Mouse (Mus musculus) heart, embryonic 12.5 days (tissue): Measurements from ENCODE around the gene Psmd12. TPM values are rescaled to one million over a fixed set of nuclear protein-coding genes. Genes with fewer than 3 reads are reported as not detected.

Source experiments
- ATAC-seq: fragments of 200-750 bp; cut with Nextera tagmentation; 2 replicates; pipeline ENCODE4 v1.8.0; 2017; ENCODE audit warnings: moderate TSS enrichment, moderate library complexity; ENCODE audit not compliant: insufficient number of reproducible peaks, low FRiP score
- H3K27ac ChIP-seq: fragments of 300-500 bp; sonication (generic); 2 replicates; pipeline ENCODE4 v1.5.1; 2016; ENCODE audit warnings: mild to moderate bottlenecking, moderate library complexity; ENCODE audit not compliant: poor library complexity, severe bottlenecking
- H3K27me3 ChIP-seq: fragments of 300-500 bp; sonication (generic); replicated peaks from 2 replicates; pipeline ENCODE4 v1.6.1; 2016; ENCODE audit warnings: mild to moderate bottlenecking, moderate library complexity
- H3K36me3 ChIP-seq: fragments of 300-500 bp; sonication (generic); 2 replicates; pipeline ENCODE4 v1.6.1; 2016; ENCODE audit warnings: mild to moderate bottlenecking, moderate library complexity
- H3K4me1 ChIP-seq: fragments of 300-500 bp; sonication (generic); replicated peaks from 2 replicates; pipeline ENCODE4 v1.6.1; 2016; ENCODE audit warnings: mild to moderate bottlenecking
- H3K4me2 ChIP-seq: fragments of 300-500 bp; sonication (generic); 2 replicates; pipeline ENCODE4 v1.6.1; 2016; ENCODE audit warnings: mild to moderate bottlenecking, moderate library complexity
- H3K4me3 ChIP-seq: fragments of 300-500 bp; sonication (generic); 2 replicates; pipeline ENCODE4 v1.5.1; 2016; ENCODE audit warnings: mild to moderate bottlenecking
- H3K9ac ChIP-seq: fragments of 300-500 bp; sonication (generic); 2 replicates; pipeline ENCODE4 v1.6.1; 2016; ENCODE audit warnings: mild to moderate bottlenecking, moderate library complexity
- H3K9me3 ChIP-seq: fragments of 300-500 bp; sonication (generic); replicated peaks from 2 replicates; pipeline ENCODE4 v1.6.1; 2016; ENCODE audit warnings: mild to moderate bottlenecking, moderate library complexity
- WGBS: fragments of 180-500 bp; shearing (Covaris S2); methylation state at CpG from one replicate; pipeline ENCODE4 v1.1.7; 2016; 5-methylcytosine and 5-hydroxymethylcytosine counted together
- polyA plus RNA-seq: library from polyadenylated mRNA; unstranded; fragments of >200 nt; fragmentation: Nextera tagmentation; extraction: Ambion mirVana; gene quantifications from 2 replicates; pipeline ENCODE4 v1.2.1, GENCODE M21; 2016

The Psmd12 gene
- polyA plus RNA-seq, 1 experiment from 2014 or later = 156 TPM

- Histone ChIP-seq H3K9ac (no peak overlapping the region), H3K9me3 (no peaks in the 10 kb centered on the region), H3K4me1 (peaks cover 51% of the 10 kb centered on the region), H3K4me2 (no peak overlapping the region), H3K27ac (no peak overlapping the region), H3K4me3 (no peak overlapping the region), H3K36me3 (no peaks in the 10 kb centered on the region), H3K27me3 (no peaks in the 10 kb centered on the region)
- WGBS = 79% methylated on average over 9 of the region's 9 CpGs
- no peak for ATAC-seq
These were observed 31.4 kb upstream of the Psmd12 start for GRCm38 (mm10) chr11:107447915-107448314.

- Histone ChIP-seq H3K27ac (no peak overlapping the region), H3K4me2 (no peak overlapping the region), H3K9ac (no peak overlapping the region)
These were observed 29.9 kb upstream of the Psmd12 start for GRCm38 (mm10) chr11:107449169-107449910.

GRCm38 (mm10) chr11:107450097-107450496, 29.2 kb upstream of the Psmd12 start:
- no peak for ATAC-seq
- Histone ChIP-seq H3K9me3 (no peaks in the 10 kb centered on the region), H3K27ac (no peak overlapping the region), H3K4me3 (no peak overlapping the region), H3K4me1 (peaks cover 57% of the 10 kb centered on the region), H3K9ac (no peak overlapping the region), H3K4me2 (no peak overlapping the region), H3K36me3 (no peaks in the 10 kb centered on the region), H3K27me3 (no peaks in the 10 kb centered on the region)
- WGBS = 74% methylated on average over 6 of the region's 6 CpGs

More at GRCm38 (mm10) chr11:107449169-107449910, 29.9 kb upstream of the Psmd12 start:
- Histone ChIP-seq H3K9me3 (no peaks in the 10 kb centered on the region), H3K36me3 (no peaks in the 10 kb centered on the region), H3K4me3 (no peak overlapping the region), H3K4me1 (peaks cover 51% of the 10 kb centered on the region), H3K27me3 (no peaks in the 10 kb centered on the region)
- 70% methylated on average over 17 of the region's 17 CpGs for WGBS
- ATAC-seq = 0 out of 2 replicates have a peak, but pooled peaks have one; percentile 47

- Histone ChIP-seq H3K36me3 (no peaks in the 10 kb centered on the region), H3K4me2 (peak overlapping the region; percentile 30), H3K9ac (no peak overlapping the region), H3K4me1 (peaks cover 54% of the 10 kb centered on the region), H3K9me3 (no peaks in the 10 kb centered on the region), H3K27ac (no peak overlapping the region; the same call in 1 of the 2 replicates), H3K27me3 (no peaks in the 10 kb centered on the region), H3K4me3 (no peak overlapping the region)
- no peak for ATAC-seq
- 24% methylated on average over 10 of the region's 10 CpGs for WGBS
These were observed 28.2 kb upstream of the Psmd12 start for GRCm38 (mm10) chr11:107451106-107451505.

DNA sequence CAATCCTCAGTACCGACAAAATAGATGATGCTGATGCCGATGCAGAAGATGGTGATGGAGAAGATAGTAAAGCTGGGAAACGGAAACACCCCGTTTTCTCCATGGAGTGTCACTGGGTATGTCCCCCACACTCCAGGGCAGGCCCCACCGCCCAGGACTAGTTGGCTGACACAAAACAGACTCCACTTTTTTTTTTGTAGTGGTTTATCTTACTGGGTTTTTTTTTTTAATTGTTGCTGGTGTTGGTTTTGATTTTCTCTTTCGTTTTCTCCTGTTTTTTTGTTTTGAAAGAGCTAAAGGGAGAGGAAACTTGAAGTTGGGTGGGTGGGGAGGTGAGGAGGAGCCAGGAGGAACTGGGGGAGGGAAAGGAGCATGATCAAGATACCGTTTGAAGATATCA, 27.2 kb upstream of the Psmd12 start:
- no peak for ATAC-seq
- peaks cover 48% of the 10 kb centered on the region for H3K4me1 ChIP-seq
- WGBS = 81% methylated on average over 7 of the region's 7 CpGs

DNA sequence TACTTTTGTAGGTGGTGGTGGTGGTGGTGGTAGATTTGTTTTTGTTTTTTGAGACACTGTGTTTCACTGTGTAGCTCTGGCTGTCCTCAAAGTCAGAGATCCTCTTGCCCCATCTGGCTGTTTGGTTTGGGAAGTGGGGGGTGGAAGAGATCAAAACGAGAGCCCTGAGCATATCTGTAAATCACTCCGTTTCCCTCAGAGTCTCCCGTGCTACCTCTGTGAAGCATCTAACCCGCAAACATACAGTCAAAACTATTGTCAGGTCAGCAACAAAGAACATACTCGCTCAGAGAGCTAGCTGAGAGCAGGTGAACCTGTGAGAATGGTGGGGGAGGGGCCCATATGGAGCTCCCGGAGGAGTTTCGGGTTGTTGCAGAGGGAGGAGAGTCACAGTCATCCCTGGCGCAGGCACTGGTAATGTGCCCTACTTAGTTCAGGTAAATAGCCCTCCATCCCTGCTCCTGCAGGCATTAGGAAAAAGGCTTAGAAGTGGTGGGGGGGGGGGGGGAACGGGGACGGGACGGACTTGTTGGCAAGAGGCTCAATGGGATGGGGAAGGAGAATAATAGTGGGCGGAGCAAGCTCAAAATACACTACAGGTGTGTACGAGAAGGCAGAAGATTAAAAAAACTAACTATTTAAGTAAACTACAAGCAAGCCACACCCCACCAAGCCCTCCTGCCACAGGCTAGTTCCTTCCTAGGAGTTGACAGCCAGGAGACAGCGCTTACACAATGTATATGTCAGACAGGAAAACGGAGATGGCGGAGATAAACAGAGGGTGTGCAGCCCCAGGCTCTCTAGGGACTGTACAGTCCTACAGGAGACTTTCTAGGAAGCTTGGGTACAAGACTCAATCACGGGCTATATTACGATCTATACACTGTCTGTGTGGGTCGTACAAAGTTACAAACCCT, 24.5 kb upstream of the Psmd12 start:
- H3K4me1 ChIP-seq = peaks cover 29% of the 10 kb centered on the region
- no peak overlapping the region for H3K4me3 ChIP-seq
- H3K9ac ChIP-seq = no peak overlapping the region
- H3K27me3 ChIP-seq = no peaks in the 10 kb centered on the region
- 51% methylated on average over 19 of the region's 19 CpGs for WGBS
- peak overlapping the region; percentile 17; the same call in 1 of the 2 replicates for H3K4me2 ChIP-seq
- no peak overlapping the region for H3K27ac ChIP-seq
- H3K9me3 ChIP-seq = no peaks in the 10 kb centered on the region
- no peak for ATAC-seq
- no peaks in the 10 kb centered on the region for H3K36me3 ChIP-seq

More for the DNA sequence above, 27.2 kb upstream of the Psmd12 start:
- Histone ChIP-seq H3K27me3 (no peaks in the 10 kb centered on the region), H3K9me3 (no peaks in the 10 kb centered on the region), H3K4me2 (no peak overlapping the region), H3K36me3 (no peaks in the 10 kb centered on the region), H3K4me3 (no peak overlapping the region), H3K9ac (no peak overlapping the region), H3K27ac (no peak overlapping the region)

DNA sequence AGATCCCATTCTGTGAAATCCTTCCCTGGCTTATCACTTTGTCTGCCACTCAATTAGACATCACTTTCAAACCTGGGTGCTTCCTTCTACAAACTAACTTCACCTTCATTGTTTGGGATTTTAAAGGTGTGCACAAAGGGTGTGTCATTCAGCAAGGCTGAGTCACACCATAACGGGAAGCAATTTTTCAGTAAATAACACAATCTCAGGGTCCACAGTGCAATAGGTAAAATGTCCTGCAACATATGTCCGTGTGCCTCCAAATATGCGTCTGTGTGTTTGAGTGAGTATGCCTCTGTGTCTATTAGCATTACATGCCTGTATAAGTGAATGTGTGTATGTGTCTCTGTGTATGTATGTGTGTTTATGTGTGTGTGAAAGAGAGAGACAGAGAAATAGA, 22.0 kb upstream of the Psmd12 start:
- Histone ChIP-seq H3K9ac (no peak overlapping the region), H3K36me3 (no peaks in the 10 kb centered on the region), H3K4me3 (no peak overlapping the region), H3K4me1 (peaks cover 14% of the 10 kb centered on the region), H3K9me3 (peaks cover 1% of the 10 kb centered on the region; the same call in 1 of the 2 replicates), H3K4me2 (no peak overlapping the region), H3K27ac (no peak overlapping the region), H3K27me3 (no peaks in the 10 kb centered on the region)
- 88% methylated on average over 3 of the region's 3 CpGs for WGBS
- ATAC-seq = no peak

- no peaks in the 10 kb centered on the region for H3K36me3 ChIP-seq
- ATAC-seq = 0 out of 2 replicates have a peak, but pooled peaks have one; percentile 53
- H3K9me3 ChIP-seq = peaks cover 4% of the 10 kb centered on the region; the same call in 1 of the 2 replicates
- H3K4me1 ChIP-seq = peaks cover 15% of the 10 kb centered on the region
- H3K27ac ChIP-seq = no peak overlapping the region
- H3K27me3 ChIP-seq = no peaks in the 10 kb centered on the region
- 62% methylated on average over 12 of the region's 12 CpGs for WGBS
- no peak overlapping the region for H3K4me2 ChIP-seq
- no peak overlapping the region for H3K9ac ChIP-seq
- no peak overlapping the region for H3K4me3 ChIP-seq
These were observed 21.0 kb upstream of the Psmd12 start for GRCm38 (mm10) chr11:107458286-107458685.

DNA sequence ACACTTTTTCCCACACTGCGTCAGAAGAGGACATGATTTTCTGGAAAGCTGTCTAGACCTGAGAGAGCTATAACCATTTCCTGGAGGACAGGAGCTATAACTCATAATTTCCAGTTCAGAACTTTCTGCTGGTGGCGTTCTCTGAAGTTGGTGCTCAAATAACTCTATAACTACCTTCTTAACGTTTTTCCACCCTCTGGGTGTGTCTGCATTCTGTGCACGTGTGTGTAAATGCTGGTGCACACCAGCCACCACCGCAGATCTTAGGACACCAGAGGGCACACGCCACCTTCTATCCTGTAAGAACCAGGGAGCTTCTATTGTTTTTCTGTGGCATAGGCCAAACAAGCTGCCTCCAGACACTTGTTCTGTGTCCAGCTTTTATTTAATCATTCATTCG, 20.3 kb upstream of the Psmd12 start:
- H3K4me3 ChIP-seq = no peak overlapping the region
- no peak overlapping the region for H3K27ac ChIP-seq
- ATAC-seq = no peak
- H3K36me3 ChIP-seq = no peaks in the 10 kb centered on the region
- H3K27me3 ChIP-seq = no peaks in the 10 kb centered on the region
- peaks cover 4% of the 10 kb centered on the region; the same call in 1 of the 2 replicates for H3K9me3 ChIP-seq
- peaks cover 18% of the 10 kb centered on the region for H3K4me1 ChIP-seq
- 79% methylated on average over 7 of the region's 7 CpGs for WGBS
- no peak overlapping the region for H3K9ac ChIP-seq
- H3K4me2 ChIP-seq = no peak overlapping the region

DNA sequence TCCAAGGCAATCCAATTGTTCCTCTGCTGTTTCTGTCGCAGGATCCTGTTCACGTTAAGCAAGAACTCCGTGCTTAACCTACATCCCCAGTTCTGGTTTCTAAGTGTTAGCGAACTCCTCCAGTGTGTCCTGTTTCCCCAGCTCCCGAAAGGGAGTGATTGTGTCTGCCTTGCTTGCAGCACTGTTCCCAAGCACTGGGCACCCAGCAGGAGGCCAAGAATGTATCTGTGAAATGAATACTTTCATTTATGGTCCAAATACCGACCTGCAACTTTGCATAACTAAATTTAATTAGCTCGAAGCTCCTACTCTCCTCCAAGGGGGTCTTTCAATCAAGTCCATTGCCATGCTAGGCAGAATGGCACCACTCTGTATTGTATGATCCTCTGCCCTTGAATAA, 19.5 kb upstream of the Psmd12 start:
- Histone ChIP-seq H3K9me3 (peaks cover 4% of the 10 kb centered on the region; the same call in 1 of the 2 replicates), H3K4me2 (no peak overlapping the region), H3K36me3 (no peaks in the 10 kb centered on the region), H3K4me1 (peaks cover 17% of the 10 kb centered on the region), H3K27me3 (no peaks in the 10 kb centered on the region), H3K9ac (no peak overlapping the region), H3K27ac (no peak overlapping the region), H3K4me3 (no peak overlapping the region)
- ATAC-seq = no peak
- WGBS = 83% methylated on average over 7 of the region's 7 CpGs

DNA sequence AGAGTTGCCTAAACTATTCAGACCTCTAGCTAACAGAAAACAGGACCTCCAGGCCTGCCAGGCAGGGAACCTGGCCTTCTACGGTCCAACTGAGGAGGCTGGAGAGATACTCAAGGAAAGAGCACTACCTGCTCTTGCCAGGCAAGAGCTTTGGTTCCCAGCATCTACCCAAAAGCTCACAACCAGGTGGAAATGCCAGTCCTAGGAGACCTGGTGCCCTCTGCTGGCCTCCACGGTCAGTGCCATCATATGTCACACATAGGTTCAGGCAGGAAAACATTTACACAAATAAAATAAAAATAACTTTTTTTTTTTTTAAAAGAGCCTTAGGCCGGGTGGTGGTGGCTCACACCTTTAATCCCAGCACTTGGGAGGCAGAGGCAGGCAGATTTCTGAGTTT, 16.8 kb upstream of the Psmd12 start:
- 87% methylated on average over 3 of the region's 3 CpGs for WGBS
- no peak for ATAC-seq

More for the DNA sequence above, 16.8 kb upstream of the Psmd12 start:
- Histone ChIP-seq H3K9ac (no peak overlapping the region), H3K27me3 (no peaks in the 10 kb centered on the region), H3K4me2 (no peak overlapping the region), H3K4me1 (peaks cover 11% of the 10 kb centered on the region; the same call in 1 of the 2 replicates), H3K4me3 (no peak overlapping the region), H3K9me3 (peaks cover 4% of the 10 kb centered on the region; the same call in 1 of the 2 replicates), H3K36me3 (no peaks in the 10 kb centered on the region), H3K27ac (no peak overlapping the region)
